Mouse (Mus musculus): Measurements from ENCODE around the gene Ccdc181. TPM values are rescaled to one million over a fixed set of nuclear protein-coding genes. Genes with fewer than 3 reads are reported as not detected.

Ccdc181 gene
- polyA plus RNA-seq, 1 experiment from 2014 or later: 14.0 TPM

GRCm38 (mm10) chr1:164296473-164296872 is 21.1 kb downstream of the Ccdc181 start:
- H3K4me3 ChIP-seq: no peak overlapping the region
- no peaks in the 10 kb centered on the region for H3K9me3 ChIP-seq
- peaks cover 95% of the 10 kb centered on the region for H3K36me3 ChIP-seq (replicated peaks)
- H3K27me3 ChIP-seq (ENCODE audit: poor library complexity, severe bottlenecking): no peaks in the 10 kb centered on the region
- WGBS: 90% methylated on average over 4 of the region's 5 CpGs
- H3K27ac ChIP-seq: no peak overlapping the region
- DNase-seq (ENCODE audit: extremely low spot score, low spot score): no peak
- no peaks in the 10 kb centered on the region for H3K4me1 ChIP-seq

- H3K9me3 ChIP-seq: no peaks in the 10 kb centered on the region
- no peak overlapping the region for H3K4me3 ChIP-seq
- no peaks in the 10 kb centered on the region for H3K27me3 ChIP-seq (ENCODE audit: poor library complexity, severe bottlenecking)
- H3K4me1 ChIP-seq: peaks cover 9% of the 10 kb centered on the region
- DNase-seq (ENCODE audit: extremely low spot score, low spot score): no peak
- peaks cover 70% of the 10 kb centered on the region for H3K36me3 ChIP-seq (replicated peaks)
- WGBS: 92% methylated on average over 4 of the region's 4 CpGs
- H3K27ac ChIP-seq: no peak overlapping the region
These were observed 26.6 kb downstream of the Ccdc181 start for GRCm38 (mm10) chr1:164301949-164302348.

GRCm38 (mm10) chr1:164303821-164304220 is 28.4 kb downstream of the Ccdc181 start, which contains the start of gene Nme7:
Nme7 (plus strand) TSS chr1:164304121.
- H3K9me3 ChIP-seq: no peaks in the 10 kb centered on the region
- 89% methylated on average over 5 of the region's 5 CpGs for WGBS
- DNase-seq (ENCODE audit: extremely low spot score, low spot score): no peak
- no peak within 1 kb of the TSS for H3K4me3 ChIP-seq
- peaks cover 17% of the 10 kb centered on the region for H3K4me1 ChIP-seq
- peaks cover 51% of the 10 kb centered on the region for H3K36me3 ChIP-seq (replicated peaks)
- H3K27ac ChIP-seq: no peak within 1 kb of the TSS
- H3K27me3 ChIP-seq (ENCODE audit: poor library complexity, severe bottlenecking): no peaks in the 10 kb centered on the region

GRCm38 (mm10) chr1:164307124-164307751 is 31.9 kb downstream of the Ccdc181 start, which contains the start of gene Blzf1:
Blzf1 (minus strand) TSS chr1:164307489.
- Histone ChIP-seq H3K9me3 (no peaks in the 10 kb centered on the region), H3K27me3 (ENCODE audit: poor library complexity, severe bottlenecking) (no peaks in the 10 kb centered on the region), H3K4me3 (peak within 1 kb of the TSS; percentile 80), H3K36me3 (replicated peaks) (peaks cover 27% of the 10 kb centered on the region), H3K27ac (peak within 1 kb of the TSS; percentile 86), H3K4me1 (peaks cover 17% of the 10 kb centered on the region)
- DNase-seq (ENCODE audit: extremely low spot score, low spot score): peak; percentile 98
- WGBS: under 1% methylated on average over 35 of the region's 35 CpGs

GRCm38 (mm10) chr1:164307922-164308321 is 32.5 kb downstream of the Ccdc181 start:
- no peaks in the 10 kb centered on the region for H3K27me3 ChIP-seq (ENCODE audit: poor library complexity, severe bottlenecking)
- DNase-seq (ENCODE audit: extremely low spot score, low spot score): no peak

GRCm38 (mm10) chr1:164314085-164314484 is 38.7 kb downstream of the Ccdc181 start:
- Histone ChIP-seq H3K4me1 (no peaks in the 10 kb centered on the region), H3K27me3 (ENCODE audit: poor library complexity, severe bottlenecking) (no peaks in the 10 kb centered on the region), H3K4me3 (no peak overlapping the region), H3K27ac (no peak overlapping the region), H3K36me3 (replicated peaks) (peaks cover 37% of the 10 kb centered on the region), H3K9me3 (no peaks in the 10 kb centered on the region)
- DNase-seq (ENCODE audit: extremely low spot score, low spot score): no peak
- 91% methylated on average over 5 of the region's 5 CpGs for WGBS

More at GRCm38 (mm10) chr1:164307922-164308321, 32.5 kb downstream of the Ccdc181 start:
- peak overlapping the region; percentile 86 for H3K27ac ChIP-seq
- no peaks in the 10 kb centered on the region for H3K9me3 ChIP-seq
- peaks cover 27% of the 10 kb centered on the region for H3K36me3 ChIP-seq (replicated peaks)
- H3K4me1 ChIP-seq: peaks cover 17% of the 10 kb centered on the region
- 13% methylated on average over 10 of the region's 10 CpGs for WGBS
- peak overlapping the region; percentile 80 for H3K4me3 ChIP-seq

GRCm38 (mm10) chr1:164315266-164315665 is 39.9 kb downstream of the Ccdc181 start:
- Histone ChIP-seq H3K4me1 (no peaks in the 10 kb centered on the region), H3K27me3 (ENCODE audit: poor library complexity, severe bottlenecking) (no peaks in the 10 kb centered on the region), H3K9me3 (no peaks in the 10 kb centered on the region), H3K4me3 (no peak overlapping the region), H3K36me3 (replicated peaks) (peaks cover 40% of the 10 kb centered on the region), H3K27ac (no peak overlapping the region)
- peak; percentile 35 for DNase-seq (ENCODE audit: extremely low spot score, low spot score)
- 82% methylated on average over 8 of the region's 8 CpGs for WGBS

- Histone ChIP-seq H3K9me3 (no peaks in the 10 kb centered on the region), H3K4me3 (no peak overlapping the region), H3K27ac (no peak overlapping the region), H3K4me1 (peaks cover 4% of the 10 kb centered on the region), H3K27me3 (ENCODE audit: poor library complexity, severe bottlenecking) (no peaks in the 10 kb centered on the region), H3K36me3 (replicated peaks) (peaks cover 34% of the 10 kb centered on the region)
- DNase-seq (ENCODE audit: extremely low spot score, low spot score): peak; percentile 75
- 38% methylated on average over 3 of the region's 3 CpGs for WGBS
These were observed 41.3 kb downstream of the Ccdc181 start for GRCm38 (mm10) chr1:164316697-164317096.

GRCm38 (mm10) chr1:164317261-164317660 is 41.9 kb downstream of the Ccdc181 start:
- no peak overlapping the region for H3K27ac ChIP-seq
- H3K4me3 ChIP-seq: no peak overlapping the region
- H3K36me3 ChIP-seq (replicated peaks): peaks cover 30% of the 10 kb centered on the region
- 91% methylated on average over 9 of the region's 9 CpGs for WGBS
- no peaks in the 10 kb centered on the region for H3K9me3 ChIP-seq
- DNase-seq (ENCODE audit: extremely low spot score, low spot score): no peak
- H3K4me1 ChIP-seq: peaks cover 9% of the 10 kb centered on the region
- no peaks in the 10 kb centered on the region for H3K27me3 ChIP-seq (ENCODE audit: poor library complexity, severe bottlenecking)

- peaks cover 21% of the 10 kb centered on the region for H3K36me3 ChIP-seq (replicated peaks)
- DNase-seq (ENCODE audit: extremely low spot score, low spot score): no peak
- H3K27ac ChIP-seq: no peak overlapping the region
- H3K4me1 ChIP-seq: peaks cover 10% of the 10 kb centered on the region
- WGBS: 92% methylated on average over 5 of the region's 5 CpGs
- H3K9me3 ChIP-seq: no peaks in the 10 kb centered on the region
- no peak overlapping the region for H3K4me3 ChIP-seq
- no peaks in the 10 kb centered on the region for H3K27me3 ChIP-seq (ENCODE audit: poor library complexity, severe bottlenecking)
These were observed 43.1 kb downstream of the Ccdc181 start for GRCm38 (mm10) chr1:164318474-164318873.

- no peak for DNase-seq (ENCODE audit: extremely low spot score, low spot score)
- no peaks in the 10 kb centered on the region for H3K9me3 ChIP-seq
- WGBS: 87% methylated on average over 14 of the region's 14 CpGs
- peaks cover 10% of the 10 kb centered on the region for H3K4me1 ChIP-seq
- H3K36me3 ChIP-seq (replicated peaks): peaks cover 12% of the 10 kb centered on the region
- no peak overlapping the region for H3K4me3 ChIP-seq
- H3K27me3 ChIP-seq (ENCODE audit: poor library complexity, severe bottlenecking): no peaks in the 10 kb centered on the region
- H3K27ac ChIP-seq: no peak overlapping the region
These were observed 44.3 kb downstream of the Ccdc181 start for GRCm38 (mm10) chr1:164319542-164320140.

- DNase-seq (ENCODE audit: extremely low spot score, low spot score): no peak
- Histone ChIP-seq H3K4me3 (no peak overlapping the region), H3K36me3 (replicated peaks) (peaks cover 6% of the 10 kb centered on the region), H3K27ac (no peak overlapping the region), H3K27me3 (ENCODE audit: poor library complexity, severe bottlenecking) (no peaks in the 10 kb centered on the region), H3K9me3 (no peaks in the 10 kb centered on the region), H3K4me1 (peaks cover 10% of the 10 kb centered on the region)
- whole genome bisulfite sequencing: 85% methylated on average over 5 of the region's 5 CpGs
These were observed 45.3 kb downstream of the Ccdc181 start for GRCm38 (mm10) chr1:164320731-164321130.

GRCm38 (mm10) chr1:164321408-164321807 is 46.0 kb downstream of the Ccdc181 start:
- H3K27me3 ChIP-seq (ENCODE audit: poor library complexity, severe bottlenecking): no peaks in the 10 kb centered on the region

More at GRCm38 (mm10) chr1:164321408-164321807, 46.0 kb downstream of the Ccdc181 start:
- no peak overlapping the region for H3K4me3 ChIP-seq
- no peaks in the 10 kb centered on the region for H3K9me3 ChIP-seq
- H3K4me1 ChIP-seq: peaks cover 10% of the 10 kb centered on the region
- no peak for DNase-seq (ENCODE audit: extremely low spot score, low spot score)
- peaks cover 6% of the 10 kb centered on the region for H3K36me3 ChIP-seq (replicated peaks)
- H3K27ac ChIP-seq: no peak overlapping the region
- 89% methylated on average over 10 of the region's 10 CpGs for WGBS
